Mouse (Mus musculus) skeletal muscle tissue, adult 2 months (tissue): ENCODE data around the gene M1ap.

Source experiments
- DNase-seq: peaks from one replicate; pipeline ENCODE4 v3.0.0-alpha.2; 2012; ENCODE audit warnings: low read depth, low spot score

The M1ap gene

DNA sequence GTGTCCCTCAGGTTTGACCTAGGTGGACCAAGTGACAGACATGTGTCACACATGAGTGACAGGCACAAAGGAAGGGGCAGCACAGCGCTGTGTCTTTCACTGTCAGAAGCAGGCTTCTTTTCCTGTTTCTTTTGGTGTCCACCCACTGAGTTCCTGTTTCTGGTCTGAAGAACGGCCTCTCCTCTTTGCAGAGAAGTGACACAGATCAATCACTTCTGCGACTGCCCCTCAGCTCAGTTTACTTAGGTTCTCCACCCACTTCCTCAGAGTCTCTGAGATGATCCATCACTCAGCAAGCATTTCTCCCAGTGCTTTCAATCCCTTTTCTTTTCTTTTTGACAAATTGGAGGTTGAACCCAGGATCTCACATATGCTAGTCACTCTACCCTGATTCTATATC lies 62.0 kb downstream of the M1ap start:
- DNase-seq, result no peak

- no peak for DNase-seq
These were observed 63.3 kb downstream of the M1ap start for GRCm38 (mm10) chr6:83010010-83010409.

GRCm38 (mm10) chr6:83011255-83011654 lies 64.6 kb downstream of the M1ap start:
- no peak for DNase-seq

- no peak for DNase-seq
These were observed 65.1 kb downstream of the M1ap start for GRCm38 (mm10) chr6:83011756-83012155.

- DNase-seq, result no peak
These were observed 66.7 kb downstream of the M1ap start for GRCm38 (mm10) chr6:83013444-83013843.

DNA sequence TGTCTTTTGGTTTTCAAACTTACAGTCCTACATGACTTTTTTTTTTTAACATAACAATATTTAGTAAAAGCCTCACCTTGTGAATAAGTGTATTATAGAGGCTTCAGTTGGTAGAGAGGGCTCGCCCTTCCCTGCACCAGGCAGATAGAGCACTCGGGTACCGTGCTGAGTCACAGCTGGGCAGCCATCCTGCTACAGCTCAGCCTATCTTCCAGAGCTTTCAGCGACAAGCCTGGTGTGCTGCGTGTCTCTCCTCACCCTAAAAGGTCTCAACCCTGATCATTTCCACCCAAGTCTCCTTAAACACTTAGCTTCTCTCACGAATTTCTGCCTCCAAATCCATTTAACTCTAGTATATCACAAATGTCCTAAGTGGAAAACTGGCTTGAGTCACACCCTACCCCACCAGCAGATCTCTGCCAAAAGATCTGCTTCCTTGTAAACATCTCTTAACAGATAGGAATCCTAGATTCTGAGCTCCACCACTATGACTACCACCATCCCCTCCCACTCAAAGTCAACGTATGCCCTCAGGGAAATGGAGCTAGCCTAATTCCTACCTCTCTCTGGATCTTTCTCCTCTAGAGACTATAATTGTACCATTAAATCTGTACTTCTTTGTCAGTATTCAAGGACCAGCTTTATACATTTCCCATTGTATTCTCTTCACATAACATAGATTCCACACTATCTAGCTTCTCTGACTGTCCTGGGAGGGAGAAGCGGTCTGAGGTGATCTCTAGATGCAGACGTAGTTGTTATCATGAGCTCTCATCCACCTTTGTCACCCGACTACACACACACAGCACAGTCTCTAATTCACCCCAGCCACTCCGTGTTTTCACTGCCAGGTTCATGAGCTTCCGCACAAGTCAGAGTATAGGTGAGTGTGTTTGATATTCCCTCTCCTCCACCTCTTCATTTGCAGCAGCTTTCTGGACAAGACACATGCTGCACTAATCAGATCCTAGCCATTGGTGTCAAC lies 68.1 kb downstream of the M1ap start:
- no peak for DNase-seq

DNA sequence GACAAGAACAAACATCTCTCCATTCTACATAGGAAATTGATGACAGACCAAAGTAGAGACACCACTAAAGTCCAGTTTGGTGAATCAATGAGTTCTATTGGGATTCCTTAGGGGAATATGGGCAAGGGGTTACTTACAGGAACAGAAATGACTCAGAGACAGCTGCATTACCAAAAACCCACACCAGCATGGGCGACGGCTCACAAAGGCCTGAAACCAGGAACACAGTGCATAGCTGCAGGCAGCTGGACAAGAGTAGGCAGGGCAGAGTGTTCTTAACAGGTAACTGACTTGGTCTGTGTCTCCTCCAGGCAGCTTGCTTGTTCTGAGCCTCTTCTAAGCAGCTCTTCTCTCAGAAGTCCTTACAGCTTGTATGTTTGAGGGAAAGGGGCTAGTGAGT lies 69.0 kb downstream of the M1ap start:
- DNase-seq, result no peak

GRCm38 (mm10) chr6:83017190-83017589 lies 70.5 kb downstream of the M1ap start:
- DNase-seq, result peak; percentile 90

GRCm38 (mm10) chr6:83019044-83019443 lies 72.3 kb downstream of the M1ap start:
- no peak for DNase-seq

- no peak for DNase-seq
These were observed 73.4 kb downstream of the M1ap start for GRCm38 (mm10) chr6:83020121-83020520.

DNA sequence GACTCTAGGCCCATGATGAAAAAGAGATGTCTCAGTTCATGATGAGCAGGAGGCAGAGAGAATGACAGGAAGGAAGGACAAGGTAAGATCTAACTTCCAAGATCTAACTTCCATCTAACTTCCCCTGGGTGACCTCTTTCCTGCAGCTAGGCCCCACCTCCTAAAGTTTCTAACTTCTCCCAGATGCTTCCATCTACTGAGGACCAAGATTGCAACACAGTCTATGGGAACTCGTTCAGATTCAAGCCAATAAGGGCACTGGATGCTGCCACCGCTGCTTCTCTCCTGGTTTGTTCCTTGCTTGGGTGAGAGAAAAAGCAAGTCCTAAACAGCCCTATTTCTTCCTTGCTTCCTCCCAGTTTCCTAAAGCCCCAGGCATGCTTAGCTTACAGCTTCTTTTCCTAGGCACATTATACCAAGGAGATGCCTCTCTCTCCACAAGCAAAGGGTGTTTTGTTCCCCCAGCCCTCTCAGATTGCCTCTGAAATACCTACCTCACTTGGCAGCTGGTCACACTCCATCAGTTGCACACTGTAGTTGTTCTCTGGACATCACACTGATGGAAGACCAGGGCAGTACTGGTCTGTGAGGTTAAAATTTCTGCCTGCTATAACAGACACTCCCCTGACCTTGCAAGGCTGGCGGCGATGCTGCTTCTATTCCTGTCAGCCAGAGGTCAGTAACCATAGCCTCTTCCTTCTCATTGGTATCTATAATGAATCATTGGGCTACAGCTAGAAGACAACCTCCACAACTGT lies 74.3 kb downstream of the M1ap start:
- DNase-seq, result no peak

DNA sequence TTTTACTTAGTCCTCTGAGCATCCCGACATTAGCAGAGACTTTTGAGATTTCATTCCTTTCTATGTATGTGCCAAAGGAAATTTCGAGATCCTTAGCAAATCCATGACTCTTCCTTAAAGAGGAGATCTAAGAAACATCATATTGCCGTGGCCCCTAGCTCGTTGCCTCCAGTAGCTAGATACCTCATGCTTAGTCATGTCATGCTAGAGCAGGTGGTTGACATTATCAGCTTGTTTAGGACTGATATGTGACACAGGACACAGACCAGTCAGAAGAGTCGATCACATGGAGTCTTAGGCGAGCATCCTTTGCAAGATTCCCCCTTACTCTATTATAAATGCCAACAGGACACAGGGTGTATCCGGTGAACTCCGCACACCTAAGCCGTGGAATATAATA lies 76.3 kb downstream of the M1ap start:
- DNase-seq, result no peak

- no peak for DNase-seq
These were observed 77.1 kb downstream of the M1ap start for GRCm38 (mm10) chr6:83023786-83024185.

DNA sequence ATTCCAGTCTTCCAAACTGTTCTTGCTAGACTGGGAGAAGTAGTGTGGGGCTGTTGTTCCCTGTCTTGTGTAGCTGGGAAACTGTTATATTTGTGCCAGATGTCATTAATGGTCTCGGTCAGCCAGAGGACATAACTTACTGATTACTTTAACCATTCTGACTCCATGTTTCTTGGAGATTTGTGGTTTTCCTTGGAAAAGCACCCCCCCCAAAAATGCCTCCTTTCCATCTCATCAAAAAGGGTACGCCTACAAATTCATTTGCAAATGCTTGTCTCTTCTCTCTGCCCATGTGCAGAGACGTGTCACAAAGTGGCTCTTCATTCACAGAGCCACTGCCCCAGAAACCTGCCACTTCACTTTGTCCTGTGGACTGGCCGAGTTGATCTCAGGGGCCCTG lies 77.7 kb downstream of the M1ap start:
- no peak for DNase-seq

DNA sequence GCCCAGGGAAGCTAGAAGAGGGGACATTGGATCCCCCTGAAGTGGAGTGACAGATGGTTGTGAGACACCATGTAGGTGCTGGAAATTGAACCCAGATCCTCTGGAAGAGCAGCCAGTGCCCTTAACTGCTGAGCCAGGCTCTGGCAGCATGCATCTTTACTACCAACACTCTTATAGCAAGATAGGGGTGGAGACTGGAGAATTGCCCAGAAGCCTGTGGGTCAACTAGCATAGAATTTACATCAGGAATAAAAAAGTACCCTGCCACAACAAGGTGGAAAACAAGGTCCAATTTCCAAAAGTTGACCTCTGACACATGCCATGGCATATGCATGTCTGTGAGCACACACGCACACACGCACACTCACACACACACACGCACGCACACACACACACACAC lies 78.5 kb downstream of the M1ap start:
- DNase-seq, result no peak

- no peak for DNase-seq
These were observed 80.6 kb downstream of the M1ap start for GRCm38 (mm10) chr6:83027293-83027692.

DNA sequence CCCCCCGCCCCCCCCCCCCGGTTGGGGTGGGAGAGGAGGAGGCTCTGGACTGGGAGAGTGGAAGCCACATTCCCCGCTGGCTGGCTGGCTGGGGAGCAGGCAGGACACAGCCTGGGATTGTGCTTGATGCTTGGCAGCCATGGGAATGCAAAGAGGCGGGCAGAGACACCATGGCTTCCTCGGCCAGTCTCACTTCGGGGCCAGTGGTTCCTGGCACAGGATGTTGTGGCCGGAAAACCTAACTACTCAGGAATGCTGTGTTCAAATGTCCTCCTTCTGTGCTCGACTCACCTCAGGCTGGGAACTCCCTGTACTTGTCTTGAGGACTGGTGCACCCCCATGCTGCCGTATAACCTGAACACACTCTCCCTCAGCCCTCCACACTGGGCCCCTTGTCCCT lies 81.0 kb downstream of the M1ap start:
- DNase-seq, result no peak

DNA sequence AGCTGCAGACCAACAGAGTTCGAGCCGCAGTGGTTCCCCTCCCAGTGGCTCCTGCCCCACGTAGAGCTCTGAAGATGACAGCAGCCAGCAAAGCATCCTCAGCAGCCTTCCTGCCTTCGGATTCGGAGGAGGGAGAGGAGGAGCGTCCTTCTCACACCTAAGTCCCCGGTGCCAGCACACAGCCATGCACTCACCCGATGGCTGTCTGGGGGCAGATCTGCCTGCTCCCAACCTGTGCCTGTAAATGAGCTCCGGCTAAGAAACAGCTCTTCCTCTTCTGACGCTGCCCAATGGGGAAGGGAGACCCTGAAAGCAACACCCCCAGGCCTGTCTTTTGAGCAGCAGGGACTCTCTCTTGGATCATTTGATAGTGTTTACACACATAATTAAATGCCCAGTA lies 83.1 kb downstream of the M1ap start:
- DNase-seq, result no peak

DNA sequence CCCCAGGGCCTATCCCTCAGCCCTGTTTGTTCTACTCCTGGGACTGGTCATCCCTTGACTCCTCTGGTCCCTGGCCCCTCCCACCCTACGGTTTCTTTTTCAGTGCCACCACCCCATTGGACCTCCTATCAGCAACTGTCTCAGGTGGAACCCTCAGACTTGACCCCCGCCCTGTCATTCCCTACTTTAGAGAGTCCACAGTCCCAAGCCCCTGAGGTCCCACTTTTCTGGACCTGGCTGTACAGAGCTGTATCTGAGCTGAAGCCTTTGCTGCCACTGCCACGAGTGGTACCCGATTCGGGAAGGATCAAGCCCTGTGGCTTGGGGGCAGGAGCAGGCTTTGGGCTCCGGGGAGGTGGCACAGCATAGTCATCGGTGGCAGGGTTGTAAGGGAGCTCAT lies 84.4 kb downstream of the M1ap start:
- DNase-seq, result no peak

DNA sequence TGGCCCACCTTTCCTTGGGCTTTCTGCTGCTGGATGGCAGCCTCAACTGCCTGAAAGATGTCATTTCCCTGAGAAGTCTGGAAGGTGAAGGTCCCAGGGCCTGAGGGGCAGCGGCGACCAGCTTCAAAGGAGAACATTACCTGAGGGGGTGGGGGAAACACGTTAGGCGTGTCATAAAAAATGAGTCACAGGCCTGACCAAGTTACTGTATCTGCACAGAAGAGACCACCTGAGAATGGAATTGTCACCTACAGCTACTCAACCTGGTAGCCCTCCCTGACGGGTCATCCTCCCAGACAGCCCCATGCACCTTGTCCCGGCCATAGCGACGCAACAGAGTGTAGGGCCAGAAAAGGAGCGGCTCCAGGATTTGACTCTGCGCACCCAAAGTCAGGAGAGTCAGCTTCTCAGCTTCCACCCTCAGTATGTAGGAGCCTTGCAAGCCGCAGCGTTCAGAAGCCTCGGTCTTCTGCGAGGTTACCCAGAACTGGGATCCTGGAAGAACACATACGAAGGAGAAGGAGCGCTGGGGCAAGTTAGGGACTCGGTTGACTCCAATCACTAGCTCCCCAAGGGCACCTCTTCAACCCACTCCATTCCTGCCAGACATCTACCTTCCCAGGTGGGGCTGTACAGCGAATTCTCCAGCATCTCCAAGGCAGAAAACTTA lies 85.4 kb downstream of the M1ap start:
- DNase-seq, result no peak

DNA sequence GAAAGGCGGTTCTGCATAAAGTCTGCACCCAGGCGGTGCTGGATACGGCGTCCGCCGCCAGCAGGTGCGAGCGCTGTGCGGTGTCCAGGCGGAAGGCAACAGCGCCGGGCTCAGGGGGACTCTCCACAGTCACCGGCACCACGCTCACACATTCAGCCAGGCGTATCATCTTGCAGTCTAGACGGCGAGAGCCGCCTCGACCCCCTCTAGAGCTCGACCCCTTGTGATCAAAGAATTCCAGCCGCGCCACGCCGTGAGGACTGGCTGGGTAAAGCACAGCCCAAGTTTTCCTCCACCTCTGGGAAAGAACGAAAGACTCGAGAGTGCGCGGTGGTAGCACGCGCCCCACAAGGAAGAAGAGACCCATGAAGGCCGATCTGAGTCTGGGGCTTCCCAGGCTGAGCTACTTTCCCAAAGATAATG lies 86.1 kb downstream of the M1ap start:
- DNase-seq, result no peak
